Mouse (Mus musculus): ENCODE results near the gene Scamp5.

The Scamp5 gene

DNA sequence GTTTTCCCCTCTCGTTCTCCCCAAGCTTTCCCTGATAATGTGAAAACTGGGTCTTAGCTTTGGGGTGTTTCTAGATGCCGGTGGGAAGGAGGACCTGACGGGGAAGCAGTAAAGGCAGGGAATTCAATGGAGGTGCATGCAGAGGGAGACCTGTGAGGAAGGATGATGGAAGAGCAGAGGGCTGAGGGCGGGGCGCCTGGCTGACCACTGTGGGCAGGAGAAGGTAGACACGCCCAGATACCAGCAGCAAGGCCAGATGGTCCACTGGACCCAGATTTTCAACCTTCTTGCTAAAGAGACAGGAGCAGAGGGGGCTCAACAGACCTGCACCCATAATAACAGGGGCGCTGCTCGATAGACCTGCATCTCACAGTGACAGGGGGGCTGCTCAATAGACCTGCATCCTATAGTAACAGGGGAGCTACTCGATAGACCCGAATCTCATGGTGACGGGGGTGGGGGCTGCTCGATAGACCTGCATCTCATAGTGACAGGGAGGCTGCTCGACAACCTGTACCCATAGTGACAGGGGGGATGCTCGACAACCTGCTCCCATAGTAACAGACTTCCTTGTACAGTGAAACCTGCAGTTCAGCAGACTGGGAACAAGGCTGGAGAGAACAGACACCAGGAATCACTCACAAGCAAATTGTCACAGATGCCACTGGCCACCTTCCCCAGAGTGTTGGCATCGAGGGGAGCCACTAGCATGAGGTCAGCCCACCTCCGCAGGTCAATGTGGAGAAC, 48.2 kb downstream of the Scamp5 start:
- DNase-seq (ENCODE audit: low spot score in 2 of 2): no peak

DNA sequence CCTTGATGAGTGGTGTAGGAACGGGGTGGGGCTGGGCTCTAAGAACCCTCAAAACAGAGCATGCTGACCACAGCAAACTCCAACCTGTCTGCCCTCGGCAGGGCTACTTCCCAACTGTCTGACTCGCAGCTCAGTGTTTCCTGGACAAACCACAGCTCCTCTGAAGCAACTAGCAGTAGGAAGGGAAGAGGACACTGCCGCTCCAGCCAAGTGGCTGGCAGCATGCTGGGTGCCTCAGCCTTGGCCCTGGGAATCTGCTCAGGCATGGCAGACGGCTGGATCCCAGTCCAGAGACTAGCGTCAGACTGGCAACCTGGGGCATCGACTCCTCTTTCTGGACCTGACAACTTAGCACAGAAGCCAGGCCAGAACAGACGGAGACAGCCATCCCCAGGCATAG, 50.5 kb downstream of the Scamp5 start:
- no peak for DNase-seq (ENCODE audit: low spot score in 2 of 2)

DNA sequence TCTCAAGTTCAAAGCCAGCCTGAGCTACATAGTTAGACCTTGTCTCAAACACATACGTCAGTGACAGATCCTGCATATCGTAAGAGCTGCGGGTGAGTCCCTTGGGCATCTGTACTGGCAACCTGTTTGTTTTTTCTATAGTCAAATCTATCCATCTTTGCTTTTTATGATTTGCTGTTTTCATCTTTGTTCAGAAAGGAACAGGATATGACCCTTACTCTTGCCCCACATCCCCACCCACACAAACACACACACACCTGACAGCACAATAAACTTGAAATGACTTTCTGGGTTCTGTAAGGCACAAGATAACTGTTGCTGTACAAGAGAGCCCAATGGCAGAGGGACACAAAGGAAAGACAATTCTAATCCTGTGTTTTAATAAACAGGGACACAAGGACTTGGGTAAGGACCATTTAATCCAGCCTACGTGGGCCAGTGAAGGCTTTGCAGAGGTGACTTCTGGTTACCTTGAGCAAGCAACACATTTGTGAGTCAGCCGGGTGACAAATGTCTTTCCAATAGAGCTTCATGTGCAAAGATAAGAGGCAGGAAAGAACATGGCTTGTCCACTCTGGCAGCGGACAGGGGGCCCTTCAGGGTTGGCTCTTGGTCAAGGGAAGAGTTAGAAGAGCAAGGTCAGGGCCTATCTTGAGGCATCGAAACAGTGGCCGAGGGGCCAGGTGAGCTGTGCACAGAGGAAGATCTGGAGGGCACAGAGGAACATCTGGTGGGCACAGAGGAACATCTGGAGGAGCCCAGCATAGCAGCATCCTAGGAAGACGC, 60.5 kb downstream of the Scamp5 start:
- DNase-seq (ENCODE audit: low spot score in 2 of 2): no peak

DNA sequence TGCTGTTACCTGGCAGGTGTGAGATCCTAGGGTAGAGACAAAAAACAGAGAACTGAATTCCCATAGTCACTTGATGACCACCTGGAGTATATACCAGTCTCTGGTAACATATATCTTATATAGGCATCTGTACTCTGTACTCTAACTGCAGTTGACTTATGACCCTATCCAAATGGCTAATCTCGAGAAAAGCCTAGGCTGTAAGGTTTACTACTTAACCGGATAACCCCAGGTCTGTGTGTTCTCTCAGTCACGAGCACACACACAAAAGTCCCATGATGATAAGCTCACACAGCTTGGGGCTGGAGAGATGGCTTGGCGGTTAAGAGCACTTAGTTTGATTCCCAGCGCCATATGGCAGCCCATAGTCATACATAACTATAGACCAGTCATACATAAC, 61.5 kb downstream of the Scamp5 start:
- DNase-seq (ENCODE audit: low spot score in 2 of 2): no peak

DNA sequence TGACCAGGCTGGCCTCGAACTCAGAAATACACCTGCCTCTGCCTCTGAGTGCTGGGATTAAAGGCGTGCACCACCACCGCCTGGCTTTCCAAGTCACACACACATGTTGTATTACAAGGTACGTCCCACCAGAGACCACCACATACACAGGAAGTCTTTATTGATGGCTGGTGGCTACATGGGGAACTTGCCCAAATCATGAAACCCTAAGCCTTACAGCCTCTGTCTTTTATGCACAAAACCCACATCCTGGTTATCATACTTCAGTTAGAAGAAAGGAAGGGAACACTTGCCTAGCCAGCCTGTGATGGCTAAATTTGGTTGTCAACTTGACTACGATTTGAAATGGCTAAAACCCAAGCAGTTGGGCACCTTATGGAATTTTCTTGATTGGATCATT, 63.8 kb downstream of the Scamp5 start:
- DNase-seq (ENCODE audit: low spot score in 2 of 2): no peak

DNA sequence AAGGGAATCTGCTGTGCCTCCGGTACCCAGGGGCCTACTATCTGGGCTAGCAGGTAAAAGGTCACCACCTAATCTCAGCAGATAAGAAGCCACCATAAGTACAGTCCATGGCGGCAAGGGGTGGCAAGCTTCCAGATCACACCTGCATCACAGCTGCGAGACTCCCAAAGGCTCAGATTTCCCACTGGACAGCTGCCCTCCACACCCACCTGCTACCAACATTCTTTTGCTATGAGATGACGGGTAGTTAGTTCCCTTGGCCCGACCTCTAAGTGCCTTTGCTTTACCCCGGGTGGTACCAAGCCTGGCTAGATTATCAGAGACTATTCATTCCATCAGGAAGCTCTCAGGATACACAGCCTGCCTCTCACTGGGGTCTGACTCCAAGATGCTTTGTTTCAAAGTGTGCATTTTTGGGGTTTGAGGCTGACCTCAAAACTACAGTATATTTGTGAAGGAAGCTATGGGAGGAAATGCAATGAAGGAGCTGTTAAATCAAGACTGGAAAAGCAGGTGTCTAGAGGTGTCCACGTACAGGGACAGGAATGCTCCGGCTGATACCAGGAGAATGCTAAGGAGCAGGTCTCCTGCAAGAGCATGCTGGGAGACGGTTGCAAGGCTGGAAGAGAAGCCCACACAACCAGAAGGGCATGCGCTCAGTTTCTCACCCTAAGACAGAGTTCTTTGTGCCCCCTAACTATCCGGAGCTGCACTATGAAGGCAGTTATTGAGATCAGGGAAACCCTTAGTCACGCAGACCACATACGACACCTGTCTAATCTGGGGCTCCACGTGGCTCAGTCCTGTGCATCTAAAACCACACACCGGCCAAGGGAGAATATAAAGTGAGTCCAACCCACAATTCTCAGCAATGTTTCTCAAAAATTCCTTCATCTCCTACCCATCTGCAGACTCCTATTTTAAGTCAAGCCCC, 65.3 kb downstream of the Scamp5 start:
- DNase-seq (ENCODE audit: low spot score in 2 of 2): no peak

DNA sequence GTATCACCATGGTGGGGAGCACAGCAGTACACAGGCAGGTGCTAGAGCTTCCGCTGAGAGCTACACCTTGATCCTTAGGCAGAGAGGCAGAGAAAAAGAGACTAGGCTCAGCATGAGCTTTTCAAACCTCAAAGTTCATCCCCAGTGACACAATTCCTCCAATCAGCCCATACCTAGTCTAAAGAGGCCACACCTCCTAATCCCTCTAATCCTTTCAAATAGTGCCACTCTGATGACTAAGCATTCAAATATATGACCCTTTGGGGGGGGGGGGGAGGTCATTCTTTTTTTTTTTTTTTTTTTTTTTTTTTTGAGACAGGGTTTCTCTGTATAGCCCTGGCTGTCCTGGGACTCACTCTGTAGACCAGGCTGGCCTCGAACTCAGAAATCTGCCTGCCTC, 69.1 kb downstream of the Scamp5 start:
- no peak for DNase-seq (ENCODE audit: low spot score in 2 of 2)

DNA sequence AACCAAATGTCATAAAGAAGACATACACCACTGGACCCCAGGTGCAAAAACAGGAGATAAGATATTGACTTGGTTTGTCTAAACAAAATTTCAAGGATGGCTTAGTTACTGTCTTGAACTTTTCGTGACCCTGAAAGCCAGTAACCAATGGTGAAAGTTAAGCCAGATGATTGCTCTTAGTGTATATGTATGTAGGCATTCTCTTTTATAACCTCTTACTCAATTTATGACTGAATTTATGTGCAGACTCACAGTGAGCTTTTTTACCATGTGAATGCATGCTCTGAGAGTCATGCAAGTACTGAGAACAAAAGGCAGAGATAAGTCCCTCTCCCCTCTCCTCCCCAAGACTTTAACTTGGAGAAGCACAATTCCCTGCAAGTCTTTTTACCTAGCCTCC, 75.0 kb downstream of the Scamp5 start:
- no peak for DNase-seq (ENCODE audit: low spot score in 2 of 2)

Measured in spleen, postnatal 10 days (tissue).